Mouse (Mus musculus): ENCODE results near the gene Aip.

Aip gene

GRCm38 (mm10) chr19:4108535-4108934 lies 17.1 kb downstream of the Aip start:
- no peak for DNase-seq

DNA sequence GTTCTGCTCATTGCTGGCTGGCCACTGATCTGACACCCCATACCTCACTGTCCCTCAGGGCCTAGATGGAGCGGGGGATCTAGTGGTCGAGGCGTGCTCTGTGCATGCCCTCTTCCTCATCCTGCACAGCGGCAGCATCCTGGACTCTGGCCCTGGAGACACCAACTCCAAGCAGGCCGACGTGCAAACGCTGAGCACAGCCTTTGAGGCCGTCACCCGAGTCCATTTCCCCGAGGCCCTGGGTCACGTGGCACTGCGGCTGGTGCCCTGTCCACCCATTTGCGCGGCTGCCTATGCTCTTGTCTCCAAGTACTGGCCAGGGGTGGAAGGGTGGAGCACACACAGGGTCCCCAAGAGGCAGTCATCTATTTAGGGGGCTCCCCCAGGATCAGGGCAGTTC lies 19.0 kb downstream of the Aip start:
- DNase-seq, result no peak

DNA sequence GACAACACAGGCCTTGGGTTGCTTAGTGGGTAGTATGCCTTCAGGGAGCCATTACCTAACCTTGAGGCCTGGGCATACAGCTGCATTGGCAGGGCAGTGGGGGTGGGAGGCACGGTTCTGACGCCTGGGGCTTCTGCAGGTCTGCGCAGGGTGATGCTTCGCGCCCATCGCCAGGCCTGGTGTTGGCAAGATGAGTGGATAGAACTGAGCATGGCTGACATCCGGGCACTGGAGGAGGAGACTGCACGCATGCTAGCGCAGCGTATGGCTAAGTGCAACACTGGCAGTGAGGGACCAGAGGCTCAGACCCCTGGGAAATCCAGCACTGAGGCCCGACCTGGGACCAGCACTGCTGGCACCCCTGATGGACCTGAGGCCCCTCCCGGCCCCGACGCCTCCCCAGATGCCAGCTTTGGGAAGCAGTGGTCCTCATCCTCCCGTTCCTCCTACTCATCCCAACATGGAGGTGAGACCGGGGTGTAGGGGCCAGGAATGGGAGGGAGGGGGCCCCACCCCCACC lies 20.9 kb downstream of the Aip start:
- no peak for DNase-seq

GRCm38 (mm10) chr19:4103792-4104191 lies 21.9 kb downstream of the Aip start:
- DNase-seq, result no peak

GRCm38 (mm10) chr19:4103294-4103693 lies 22.4 kb downstream of the Aip start:
- DNase-seq, result no peak

- DNase-seq, result no peak
These were observed 23.0 kb downstream of the Aip start for GRCm38 (mm10) chr19:4102626-4103025.

GRCm38 (mm10) chr19:4102049-4102448 lies 23.6 kb downstream of the Aip start:
- no peak for DNase-seq

- no peak for DNase-seq
These were observed 24.2 kb downstream of the Aip start for GRCm38 (mm10) chr19:4101466-4101865.

DNA sequence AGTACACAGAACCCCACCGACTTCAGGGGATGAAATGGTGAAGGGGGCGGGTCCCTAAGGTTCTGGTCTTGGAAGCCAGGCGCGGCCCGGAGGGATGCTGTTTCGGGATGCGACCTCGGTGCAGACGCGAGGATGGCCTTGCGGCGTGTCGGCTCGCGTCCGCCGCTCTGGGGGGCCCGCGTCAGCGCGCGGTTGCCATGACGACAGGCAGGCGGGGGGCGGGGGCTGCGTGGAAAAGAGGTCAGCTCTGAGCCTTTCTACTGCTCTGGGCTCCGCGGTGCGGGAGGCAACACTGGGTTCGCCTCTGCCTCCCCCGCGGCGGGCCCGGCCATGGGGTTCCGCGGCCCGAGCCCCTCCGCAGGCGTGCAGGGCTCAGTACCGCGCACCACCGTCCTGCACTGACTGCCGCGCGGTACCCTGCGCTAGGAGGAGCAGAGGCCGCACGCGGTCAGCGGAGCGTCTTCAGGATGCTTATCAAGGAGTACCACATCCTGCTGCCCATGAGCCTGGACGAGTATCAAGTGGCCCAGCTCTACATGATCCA lies 24.9 kb downstream of the Aip start:
- peak; percentile 66 to 71 for DNase-seq

DNA sequence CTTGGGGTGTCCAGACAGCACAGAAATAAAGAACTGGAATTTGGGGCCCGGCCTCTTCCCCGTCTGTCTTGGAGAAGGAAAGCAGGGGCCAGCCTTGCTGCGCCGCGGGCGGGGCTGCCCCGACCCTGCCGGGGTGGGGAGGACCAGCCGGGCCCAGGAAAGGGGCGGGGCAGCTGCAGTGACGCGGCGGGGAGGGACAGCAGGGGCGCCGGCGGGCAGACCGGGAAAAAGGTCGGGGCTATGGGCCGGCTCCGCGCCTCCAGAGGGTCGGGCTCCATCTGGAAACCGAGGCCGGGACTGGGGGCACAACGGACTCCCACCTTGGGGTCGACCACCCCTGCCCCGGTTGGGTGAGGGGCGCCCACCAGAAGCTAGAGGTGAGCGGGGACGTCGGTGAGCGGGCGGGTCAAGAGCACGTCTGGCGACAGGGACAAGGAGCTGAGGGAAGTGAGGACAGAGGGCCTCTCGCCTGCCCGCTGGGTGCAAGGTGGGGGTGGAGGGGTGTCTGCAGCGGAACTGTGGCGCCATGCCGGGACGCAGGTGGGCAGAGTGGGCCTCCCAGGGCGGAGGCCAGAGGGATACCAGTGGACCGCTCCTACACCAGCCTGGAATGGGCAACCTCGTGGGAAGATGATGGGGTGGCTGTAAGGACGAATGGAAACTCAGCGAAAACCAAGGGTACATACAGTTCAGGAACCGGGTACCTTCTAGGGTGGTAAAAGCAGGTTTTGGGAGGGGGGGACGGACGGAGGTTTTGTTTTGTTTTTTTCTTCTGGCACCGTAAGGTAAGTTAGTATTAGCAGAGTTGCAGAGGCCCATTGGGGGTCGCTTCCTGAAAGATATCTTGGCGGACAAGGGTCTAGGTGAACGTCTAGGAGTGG lies 25.6 kb downstream of the Aip start, which contains the start of gene Pitpnm1:
Pitpnm1 (plus strand) TSS at position 162 of the 881 bp plus-strand sequence.
- peak; percentile 83 to 85 for DNase-seq

DNA sequence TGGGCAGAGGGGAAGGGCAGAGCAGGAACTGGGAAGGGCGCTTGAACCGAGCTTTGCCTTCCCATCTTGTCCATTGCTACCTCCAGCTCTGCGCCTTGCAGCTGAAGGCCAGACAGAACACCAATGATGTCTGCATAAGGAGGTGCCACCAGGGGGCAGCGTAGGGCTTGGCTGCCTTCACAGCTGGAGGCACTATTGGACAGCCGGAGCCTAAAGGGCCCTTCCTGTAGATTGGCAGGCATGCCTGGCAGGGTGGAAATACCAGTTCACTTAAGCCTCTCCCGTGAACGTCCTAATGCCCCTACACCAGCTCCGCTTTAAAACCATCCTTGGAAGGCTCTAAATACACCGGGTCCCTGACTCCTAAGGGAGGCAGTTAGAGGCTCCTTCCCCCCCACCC lies 26.6 kb downstream of the Aip start:
- DNase-seq, result peak; percentile 97

- DNase-seq, result no peak
These were observed 27.2 kb downstream of the Aip start for GRCm38 (mm10) chr19:4098426-4098825.

DNA sequence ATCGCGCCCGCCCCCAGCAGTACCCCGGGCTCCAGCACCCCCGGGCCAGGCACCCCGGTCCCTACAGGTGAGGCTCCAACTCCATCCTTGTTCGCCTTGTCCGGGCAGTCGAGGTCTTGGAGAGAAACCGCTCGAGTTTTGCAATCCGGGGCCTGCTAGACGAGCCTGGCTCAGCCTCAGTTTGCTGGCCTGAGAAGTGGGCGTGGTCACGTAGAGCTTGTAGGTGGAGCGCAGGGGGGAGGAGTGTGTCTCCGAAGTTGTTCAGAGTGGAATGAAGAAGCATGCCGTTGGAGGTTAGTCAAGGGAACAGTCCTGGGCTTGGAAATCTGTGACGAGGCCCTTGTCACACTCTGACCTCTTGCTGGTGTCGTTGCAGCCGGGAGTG lies 28.2 kb downstream of the Aip start:
- DNase-seq, result peak; percentile 78 to 86

GRCm38 (mm10) chr19:4096642-4097440 lies 28.8 kb downstream of the Aip start, which contains the start of gene Cdk2ap2:
Gene Cdk2ap2, plus strand, starts transcription at chr19:4097182.
- DNase-seq, result peak; percentile 100

GRCm38 (mm10) chr19:4095802-4096201 lies 29.9 kb downstream of the Aip start:
- no peak for DNase-seq

- no peak for DNase-seq
These were observed 30.8 kb downstream of the Aip start for GRCm38 (mm10) chr19:4094774-4095303.

GRCm38 (mm10) chr19:4094348-4094747 lies 31.3 kb downstream of the Aip start:
- DNase-seq, result no peak

DNA sequence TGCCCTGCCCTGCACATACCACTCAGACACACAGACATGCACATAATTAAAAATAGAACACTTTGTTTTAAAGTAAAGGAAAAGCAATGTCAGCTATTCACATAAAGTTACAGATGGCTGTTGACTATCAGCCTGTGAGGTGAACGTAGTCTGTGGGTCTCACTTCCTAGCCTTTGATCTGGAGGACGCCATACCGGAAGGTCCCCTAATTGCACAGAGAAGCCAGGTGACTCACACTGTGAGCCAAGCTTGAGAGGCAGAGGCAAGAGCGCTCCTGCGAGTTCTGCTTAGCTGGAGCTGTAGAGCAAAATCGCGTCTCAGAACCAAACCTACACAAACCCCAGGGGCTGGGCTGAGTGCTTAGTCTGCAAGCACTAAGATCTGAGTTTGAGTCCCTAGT lies 31.9 kb downstream of the Aip start:
- no peak for DNase-seq

- DNase-seq, result no peak
These were observed 32.9 kb downstream of the Aip start for GRCm38 (mm10) chr19:4092750-4093149.

- no peak for DNase-seq
These were observed 34.3 kb downstream of the Aip start for GRCm38 (mm10) chr19:4091383-4091782.

- DNase-seq, result no peak
These were observed 35.2 kb downstream of the Aip start for GRCm38 (mm10) chr19:4090446-4090845.

DNA sequence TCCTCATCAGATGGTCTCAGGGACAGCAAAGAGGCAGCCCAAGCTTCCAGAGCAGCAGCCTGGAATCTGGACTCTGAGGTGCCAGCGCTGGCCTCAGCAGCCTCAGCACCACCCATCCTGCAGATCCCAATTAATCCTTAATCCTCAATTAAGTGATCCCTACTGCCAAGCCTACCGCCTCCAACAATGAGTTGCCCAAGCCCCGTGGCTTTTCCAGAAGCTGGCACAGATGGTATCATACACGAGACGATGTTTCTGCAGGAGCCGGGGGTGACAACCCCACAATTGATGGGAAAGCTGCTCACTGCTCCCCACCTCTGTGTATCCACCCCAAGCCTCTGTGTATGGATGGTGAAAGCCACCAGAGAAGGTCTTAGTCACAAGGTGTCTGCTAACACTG lies 36.5 kb downstream of the Aip start:
- DNase-seq, result no peak

GRCm38 (mm10) chr19:4088146-4088545 lies 37.5 kb downstream of the Aip start:
- no peak for DNase-seq
